Mouse (Mus musculus): Measurements from ENCODE around the gene Tmem178b. TPM values are rescaled to one million over a fixed set of nuclear protein-coding genes. Genes with fewer than 3 reads are reported as not detected.

Gene Tmem178b
- polyA plus RNA-seq, 1 experiment from 2014 or later: 0.14 TPM

DNA sequence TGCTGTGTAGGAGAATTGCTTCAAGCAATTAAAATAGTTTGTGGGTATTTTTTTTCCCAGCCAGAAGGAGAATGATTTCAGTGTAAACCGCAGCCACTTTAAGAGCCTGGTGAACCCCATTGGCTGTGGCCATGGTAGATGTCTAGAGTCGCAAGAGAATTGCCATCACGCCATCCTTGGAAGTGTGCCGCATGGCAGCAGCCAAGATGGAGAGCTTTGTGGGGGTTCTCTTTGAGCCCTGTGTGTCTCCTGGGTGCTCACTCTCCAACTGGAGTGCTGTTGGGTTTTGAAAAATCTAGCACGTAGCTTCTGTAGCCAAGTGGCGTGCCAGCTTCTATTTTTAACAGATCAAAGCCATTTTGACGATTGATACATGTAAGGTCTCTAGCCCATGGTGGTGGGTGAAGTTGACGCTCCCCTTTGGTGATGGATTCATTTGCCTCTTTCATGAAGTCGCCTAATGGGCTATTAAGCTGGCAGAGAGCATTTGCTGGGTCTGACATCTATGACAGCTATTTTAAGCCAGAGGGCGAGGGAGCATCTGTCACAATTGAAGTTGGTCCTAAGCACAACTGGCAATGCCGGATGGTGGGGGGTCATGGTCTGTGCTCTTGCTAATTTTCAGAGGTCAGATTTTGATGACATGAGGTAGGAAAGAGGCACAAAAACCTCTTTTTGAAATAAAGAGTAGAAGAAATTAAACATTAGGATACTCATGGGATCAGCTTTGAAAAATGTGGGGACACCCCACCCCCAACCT, 133.1 kb downstream of the Tmem178b start:
- ATAC-seq (ENCODE audit: borderline replicate concordance, extremely low read depth, low FRiP score, low TSS enrichment): no peak
- no peak overlapping the region for H3K27ac ChIP-seq
- no peak overlapping the region for H3K4me3 ChIP-seq
- H3K9me3 ChIP-seq: no peaks in the 10 kb centered on the region
- H3K4me1 ChIP-seq: no peaks in the 10 kb centered on the region
- WGBS: 70% methylated on average over 11 of the region's 11 CpGs
- H3K9ac ChIP-seq: no peak overlapping the region
- H3K4me2 ChIP-seq: no peak overlapping the region
- H3K36me3 ChIP-seq: no peaks in the 10 kb centered on the region
- no peaks in the 10 kb centered on the region for H3K27me3 ChIP-seq

DNA sequence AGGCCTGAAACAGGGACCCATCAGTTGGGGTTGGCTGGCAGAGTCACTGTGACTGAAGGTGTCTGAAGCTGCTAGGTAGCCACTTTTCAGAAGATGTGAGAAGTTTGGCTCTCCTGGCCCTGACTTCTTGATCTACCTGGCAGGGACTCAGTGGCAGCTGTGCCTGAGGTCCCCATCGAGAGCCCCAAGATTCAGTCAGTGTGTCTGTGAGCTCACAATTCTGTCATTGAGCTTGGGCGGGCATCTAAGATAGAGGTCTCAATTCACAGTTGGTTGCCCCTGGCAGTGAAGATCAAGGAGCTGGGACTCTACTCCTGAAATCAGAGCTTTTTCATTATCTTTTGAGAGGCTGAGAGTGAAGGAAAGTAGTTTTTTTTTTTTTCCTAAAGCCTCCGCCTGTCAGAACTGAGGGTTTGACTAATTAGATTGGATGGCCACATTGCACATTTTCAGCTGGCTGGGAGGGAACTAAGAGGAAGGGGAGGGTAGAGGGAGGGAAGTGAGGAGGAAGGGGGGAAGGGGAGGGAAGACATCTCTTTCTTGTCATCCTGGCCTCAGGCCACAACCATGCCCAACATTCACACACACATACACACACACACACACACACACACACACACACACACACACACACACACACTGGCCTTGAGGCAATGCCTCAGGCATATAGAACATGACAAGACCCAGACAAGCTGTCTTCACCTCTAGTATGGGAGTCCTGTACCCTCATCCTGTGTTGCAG, 135.3 kb downstream of the Tmem178b start:
- Histone ChIP-seq H3K9ac (no peak overlapping the region), H3K27ac (no peak overlapping the region), H3K4me3 (no peak overlapping the region), H3K4me2 (no peak overlapping the region), H3K9me3 (no peaks in the 10 kb centered on the region), H3K27me3 (no peaks in the 10 kb centered on the region), H3K36me3 (no peaks in the 10 kb centered on the region), H3K4me1 (no peaks in the 10 kb centered on the region)
- no peak for ATAC-seq (ENCODE audit: borderline replicate concordance, extremely low read depth, low FRiP score, low TSS enrichment)
- 59% methylated on average over 3 of the region's 3 CpGs for WGBS

DNA sequence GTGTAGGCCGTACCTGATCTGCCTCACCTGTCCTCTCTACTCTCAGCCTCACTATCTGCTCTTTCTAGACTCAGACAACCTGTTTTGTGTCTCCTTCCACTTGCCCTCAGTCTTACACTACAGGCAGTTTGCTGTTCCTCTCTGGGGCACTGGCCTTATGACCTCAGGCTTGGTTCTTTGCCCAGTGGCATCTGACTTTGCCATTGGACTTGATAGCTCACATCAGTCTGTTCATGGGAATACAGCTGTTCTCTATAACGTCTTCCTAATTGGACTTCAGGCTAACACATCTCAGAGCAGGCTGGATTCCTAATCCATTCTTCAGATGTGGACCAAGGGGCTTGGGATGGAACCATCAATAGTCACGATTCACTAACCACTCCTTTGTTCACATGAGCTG, 136.6 kb downstream of the Tmem178b start:
- no peaks in the 10 kb centered on the region for H3K4me1 ChIP-seq
- H3K4me2 ChIP-seq: no peak overlapping the region
- no peak overlapping the region for H3K27ac ChIP-seq
- no peaks in the 10 kb centered on the region for H3K9me3 ChIP-seq
- H3K27me3 ChIP-seq: no peaks in the 10 kb centered on the region
- 76% methylated on average over 3 of the region's 3 CpGs for WGBS
- H3K36me3 ChIP-seq: no peaks in the 10 kb centered on the region
- no peak overlapping the region for H3K4me3 ChIP-seq
- ATAC-seq (ENCODE audit: borderline replicate concordance, extremely low read depth, low FRiP score, low TSS enrichment): no peak
- H3K9ac ChIP-seq: no peak overlapping the region

DNA sequence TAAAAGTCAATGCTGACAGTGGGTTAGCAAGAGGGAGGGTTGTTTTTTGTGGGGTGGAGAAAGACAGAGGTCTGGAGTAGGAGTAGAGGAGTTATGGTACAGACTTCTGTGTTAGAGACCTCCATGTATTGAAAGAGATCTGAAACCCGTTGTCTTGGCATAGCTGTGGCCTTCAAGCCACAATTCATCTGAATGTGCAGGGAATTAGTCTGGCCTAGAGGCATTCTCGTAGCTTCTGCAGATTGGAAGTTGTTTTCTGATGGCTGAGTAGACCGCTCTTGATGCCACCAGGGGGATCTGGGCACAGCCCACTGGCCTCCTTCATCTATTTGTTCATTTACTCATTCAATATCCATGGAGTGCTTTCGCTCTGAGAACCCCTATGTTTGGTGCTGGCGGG, 138.0 kb downstream of the Tmem178b start:
- H3K4me3 ChIP-seq: no peak overlapping the region
- ATAC-seq (ENCODE audit: borderline replicate concordance, extremely low read depth, low FRiP score, low TSS enrichment): no peak
- no peak overlapping the region for H3K27ac ChIP-seq
- WGBS: 84% methylated on average over 5 of the region's 5 CpGs
- H3K9me3 ChIP-seq: no peaks in the 10 kb centered on the region
- H3K36me3 ChIP-seq: no peaks in the 10 kb centered on the region
- no peaks in the 10 kb centered on the region for H3K27me3 ChIP-seq
- no peak overlapping the region for H3K9ac ChIP-seq
- no peaks in the 10 kb centered on the region for H3K4me1 ChIP-seq
- H3K4me2 ChIP-seq: no peak overlapping the region

DNA sequence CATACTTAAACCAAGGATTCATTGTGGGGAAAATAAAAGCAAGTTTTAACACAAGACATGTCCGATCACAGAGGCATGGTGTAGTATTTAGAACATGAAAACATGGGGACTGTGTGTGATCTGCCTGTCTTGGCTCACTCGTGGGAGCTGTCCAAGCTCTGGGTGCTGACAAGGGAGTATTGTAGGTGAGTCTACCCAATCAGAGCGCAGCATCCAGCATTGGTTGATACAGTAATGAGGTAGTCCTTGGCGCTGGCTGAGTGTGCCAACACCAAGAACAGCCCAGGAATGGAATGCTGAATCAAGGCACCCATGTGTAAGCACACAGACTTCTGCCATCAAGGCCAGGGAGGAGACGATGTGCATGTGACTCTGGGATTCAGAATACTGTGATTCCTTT, 138.5 kb downstream of the Tmem178b start:
- no peak overlapping the region for H3K4me3 ChIP-seq
- no peak overlapping the region for H3K27ac ChIP-seq
- H3K9ac ChIP-seq: no peak overlapping the region
- H3K9me3 ChIP-seq: no peaks in the 10 kb centered on the region
- H3K36me3 ChIP-seq: no peaks in the 10 kb centered on the region
- no peak overlapping the region for H3K4me2 ChIP-seq
- 61% methylated on average over 5 of the region's 5 CpGs for WGBS
- ATAC-seq (ENCODE audit: borderline replicate concordance, extremely low read depth, low FRiP score, low TSS enrichment): no peak
- H3K4me1 ChIP-seq: no peaks in the 10 kb centered on the region
- no peaks in the 10 kb centered on the region for H3K27me3 ChIP-seq

DNA sequence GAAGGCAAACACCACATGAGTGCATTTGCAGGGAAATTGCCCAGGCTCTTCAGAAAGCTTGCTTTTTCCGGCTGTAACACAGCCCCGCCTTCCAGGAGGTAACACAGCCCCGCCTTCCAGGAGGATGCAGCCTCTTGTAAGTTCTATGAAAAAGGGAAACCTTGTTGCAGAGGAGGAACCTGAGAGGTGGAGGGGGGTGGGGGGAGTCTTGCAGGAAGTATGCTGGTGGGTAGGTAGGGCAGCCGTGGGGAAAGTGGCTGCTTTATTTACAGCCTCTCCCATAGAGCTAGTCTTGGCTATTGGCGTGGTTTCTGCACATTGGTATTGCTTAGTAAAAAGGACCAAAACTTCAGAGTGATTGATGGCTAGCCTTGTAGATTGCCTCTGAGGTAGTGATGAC, 140.3 kb downstream of the Tmem178b start:
- no peak overlapping the region for H3K9ac ChIP-seq
- WGBS: 38% methylated on average over 5 of the region's 5 CpGs
- H3K27me3 ChIP-seq: no peaks in the 10 kb centered on the region
- no peaks in the 10 kb centered on the region for H3K4me1 ChIP-seq
- no peaks in the 10 kb centered on the region for H3K36me3 ChIP-seq
- no peak overlapping the region for H3K4me3 ChIP-seq
- H3K4me2 ChIP-seq: no peak overlapping the region
- ATAC-seq (ENCODE audit: borderline replicate concordance, extremely low read depth, low FRiP score, low TSS enrichment): no peak
- H3K9me3 ChIP-seq: no peaks in the 10 kb centered on the region
- no peak overlapping the region for H3K27ac ChIP-seq

DNA sequence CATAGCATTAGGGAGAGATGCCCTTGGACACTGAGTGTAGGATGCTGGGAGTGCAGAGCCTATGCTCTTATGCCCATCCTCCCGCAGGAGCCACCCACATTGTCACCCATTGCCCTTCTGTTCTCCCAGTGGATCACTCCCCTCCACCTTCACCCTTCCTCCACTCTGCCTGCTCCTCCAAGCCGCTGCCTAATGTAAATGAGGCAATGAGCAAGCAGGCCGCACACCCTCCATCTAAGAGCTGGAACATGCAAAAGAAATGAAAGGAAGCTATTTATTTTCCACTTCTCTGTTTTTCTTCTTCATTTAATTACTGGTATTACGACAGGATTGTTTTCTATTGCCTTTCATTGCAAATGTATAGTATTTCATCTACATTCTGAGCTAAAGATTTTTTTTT, 142.1 kb downstream of the Tmem178b start:
- 64% methylated on average over 4 of the region's 4 CpGs for WGBS
- Histone ChIP-seq H3K27me3 (no peaks in the 10 kb centered on the region), H3K9me3 (no peaks in the 10 kb centered on the region), H3K27ac (no peak overlapping the region), H3K4me3 (no peak overlapping the region), H3K4me1 (no peaks in the 10 kb centered on the region), H3K9ac (no peak overlapping the region), H3K4me2 (no peak overlapping the region), H3K36me3 (no peaks in the 10 kb centered on the region)
- no peak for ATAC-seq (ENCODE audit: borderline replicate concordance, extremely low read depth, low FRiP score, low TSS enrichment)

DNA sequence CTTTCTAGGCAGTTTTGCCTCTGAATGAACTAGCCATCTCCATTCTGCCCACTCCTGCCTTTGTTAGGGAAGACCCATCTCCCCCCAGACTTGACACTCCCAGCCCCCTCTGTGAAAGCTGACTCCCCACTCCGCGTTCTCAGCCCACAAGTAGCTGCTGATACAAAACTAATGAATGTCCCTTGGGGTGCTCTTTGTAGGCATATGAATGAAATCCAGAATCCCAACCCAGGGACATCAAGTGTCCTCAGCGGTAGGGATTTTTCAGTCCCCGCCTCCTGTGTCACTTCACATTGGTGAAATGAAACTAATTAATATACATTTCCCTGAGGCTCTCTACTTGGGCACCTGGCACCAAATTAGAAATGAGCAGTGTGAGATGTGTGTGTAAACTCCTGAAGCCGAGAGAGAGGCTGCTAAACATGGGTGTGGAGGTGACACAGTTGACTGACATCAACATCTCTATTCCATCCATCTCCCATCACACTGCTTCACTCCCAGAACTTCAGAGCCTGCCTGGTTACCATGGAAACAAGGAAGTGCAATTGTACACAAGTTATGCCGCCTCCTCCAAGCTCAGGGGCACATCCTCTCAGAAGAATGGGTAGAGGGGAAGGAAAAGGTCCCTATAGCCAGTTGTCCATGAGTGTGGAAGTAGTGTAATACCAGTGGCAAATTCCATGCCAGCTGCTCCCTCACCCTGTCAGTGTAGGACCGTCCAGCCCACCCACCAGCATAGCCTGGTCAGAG, 142.8 kb downstream of the Tmem178b start:
- WGBS: 46% methylated on average over 7 of the region's 7 CpGs
- Histone ChIP-seq H3K9ac (no peak overlapping the region), H3K9me3 (no peaks in the 10 kb centered on the region), H3K4me1 (no peaks in the 10 kb centered on the region), H3K4me3 (no peak overlapping the region), H3K36me3 (no peaks in the 10 kb centered on the region), H3K27ac (no peak overlapping the region), H3K27me3 (no peaks in the 10 kb centered on the region), H3K4me2 (no peak overlapping the region)
- ATAC-seq (ENCODE audit: borderline replicate concordance, extremely low read depth, low FRiP score, low TSS enrichment): no peak

DNA sequence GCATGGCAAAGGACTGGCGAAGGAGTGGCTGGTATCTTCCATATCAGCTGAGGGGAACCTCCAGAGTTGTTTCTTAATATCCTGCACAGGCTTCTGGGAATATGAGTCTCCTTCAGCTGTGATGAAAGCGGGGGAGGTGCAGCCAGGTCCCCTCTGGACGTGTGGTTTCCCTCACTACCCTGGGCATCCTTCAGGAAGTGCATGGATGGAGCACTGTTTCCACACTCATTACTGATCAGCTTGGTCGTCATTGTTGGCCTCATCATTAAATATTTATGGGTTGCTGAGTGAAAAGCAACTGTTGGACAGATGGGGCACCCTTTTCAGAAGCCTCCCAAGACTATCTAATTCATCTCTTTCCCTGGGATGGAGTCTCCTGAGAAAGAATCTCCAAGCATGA, 146.3 kb downstream of the Tmem178b start:
- WGBS: 37% methylated on average over 4 of the region's 4 CpGs
- H3K9ac ChIP-seq: no peak overlapping the region
- H3K4me1 ChIP-seq: no peaks in the 10 kb centered on the region
- no peak overlapping the region for H3K27ac ChIP-seq
- H3K27me3 ChIP-seq: no peaks in the 10 kb centered on the region
- H3K36me3 ChIP-seq: no peaks in the 10 kb centered on the region
- H3K4me2 ChIP-seq: no peak overlapping the region
- ATAC-seq (ENCODE audit: borderline replicate concordance, extremely low read depth, low FRiP score, low TSS enrichment): no peak
- H3K9me3 ChIP-seq: no peaks in the 10 kb centered on the region
- H3K4me3 ChIP-seq: no peak overlapping the region

DNA sequence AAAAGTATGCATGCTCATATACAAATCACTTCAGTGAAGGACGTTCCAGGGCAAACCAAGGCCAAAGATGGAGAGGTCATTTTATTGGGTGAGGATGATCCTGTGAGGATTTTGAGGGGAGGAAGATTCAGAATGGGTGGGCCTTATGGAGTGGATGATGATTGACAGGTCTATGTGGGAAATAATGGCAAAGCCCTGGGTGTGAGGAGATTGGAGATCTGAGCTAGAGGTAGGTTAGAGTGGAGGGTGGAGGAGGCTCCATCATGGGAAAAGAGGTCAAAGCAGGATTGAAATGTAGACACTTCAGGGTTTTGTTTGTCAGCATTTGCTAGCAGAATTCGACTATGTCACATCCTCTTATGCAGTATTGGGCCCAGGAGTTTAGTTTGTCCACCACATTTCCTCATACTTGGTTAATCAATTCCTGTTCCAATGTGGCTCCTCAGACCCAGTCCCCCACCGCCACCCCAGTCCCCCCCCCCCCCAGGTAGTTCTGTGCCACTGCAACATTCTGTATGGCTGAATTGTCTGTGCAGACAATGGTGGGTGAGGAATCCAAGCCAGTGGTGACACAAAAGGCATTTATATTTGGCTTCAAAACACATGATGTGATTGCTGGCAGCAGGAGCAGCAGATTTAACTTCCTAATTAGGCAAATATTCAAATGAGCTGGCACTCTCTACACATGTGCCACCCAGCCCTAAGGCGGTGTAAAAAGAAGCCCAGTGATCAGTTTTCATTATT, 150.7 kb downstream of the Tmem178b start:
- Histone ChIP-seq H3K27me3 (no peaks in the 10 kb centered on the region), H3K4me3 (no peak overlapping the region)
- 73% methylated on average over 4 of the region's 4 CpGs for WGBS

DNA sequence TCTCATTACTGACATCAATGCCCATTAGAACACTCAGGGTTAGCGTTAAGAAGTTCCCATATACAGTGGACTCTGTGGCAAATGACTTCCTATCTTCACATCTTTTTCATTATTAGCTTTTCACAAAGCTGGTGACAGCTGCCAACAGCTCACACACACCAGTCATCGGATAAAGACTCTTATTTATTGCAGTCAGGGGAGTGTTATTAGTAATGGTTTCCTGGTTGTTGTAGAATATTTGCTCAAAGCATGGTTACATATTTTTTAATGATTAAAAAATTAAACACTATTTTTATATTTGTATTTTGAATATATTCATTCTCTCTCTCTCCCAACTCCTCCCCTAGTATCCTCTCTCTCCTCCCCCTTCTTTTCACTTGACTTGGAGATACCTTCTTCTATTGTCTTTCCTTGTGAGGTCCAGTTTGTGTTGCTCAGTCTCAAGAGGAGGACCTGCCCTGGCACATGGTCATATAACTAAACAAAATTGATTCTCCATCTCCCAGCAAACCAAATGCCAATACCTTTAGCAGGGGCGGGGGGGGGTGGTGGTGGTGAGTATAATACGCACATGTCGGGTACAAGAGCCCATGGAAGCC, 151.4 kb downstream of the Tmem178b start:
- Histone ChIP-seq H3K36me3 (no peaks in the 10 kb centered on the region), H3K9me3 (no peaks in the 10 kb centered on the region), H3K4me3 (no peak overlapping the region), H3K27ac (no peak overlapping the region), H3K4me2 (no peak overlapping the region), H3K27me3 (no peaks in the 10 kb centered on the region), H3K9ac (no peak overlapping the region), H3K4me1 (no peaks in the 10 kb centered on the region)
- WGBS: 67% methylated on average over 5 of the region's 5 CpGs
- ATAC-seq (ENCODE audit: borderline replicate concordance, extremely low read depth, low FRiP score, low TSS enrichment): no peak; the same call in 1 of the 2 replicates

More for the DNA sequence above, 150.7 kb downstream of the Tmem178b start:
- no peak overlapping the region for H3K27ac ChIP-seq
- H3K4me2 ChIP-seq: no peak overlapping the region
- no peak overlapping the region for H3K9ac ChIP-seq
- no peaks in the 10 kb centered on the region for H3K4me1 ChIP-seq
- ATAC-seq (ENCODE audit: borderline replicate concordance, extremely low read depth, low FRiP score, low TSS enrichment): no peak
- H3K36me3 ChIP-seq: no peaks in the 10 kb centered on the region
- no peaks in the 10 kb centered on the region for H3K9me3 ChIP-seq

All from lung, embryonic 15.5 days (tissue).